Mouse (Mus musculus) left cerebral cortex, postnatal 14 days (tissue): ENCODE data around the gene Ankrd31. TPM values are rescaled to one million over a fixed set of nuclear protein-coding genes. Genes with fewer than 3 reads are reported as not detected.
"Not testable (repeated sequence)": the region's sequence is repeated elsewhere in the genome, so short reads cannot be mapped to it uniquely, and the experiment has no call there.

Experiments used
- DNase-seq, 2 experiments: peaks; one replicate each; pipeline ENCODE4 v3.0.0; 2021 to 2022; ENCODE audit warnings: low spot score in 2 of 2, mixed read lengths in 1 of 2
- intact Hi-C: fragments of 180-260 bp; cut with DNase I; formaldehyde crosslinking; loops from one replicate; pipeline ENCODE4 v1.15.1; 2025
- long read RNA-seq, 2 experiments: library from polyadenylated mRNA; stranded (forward); transcript quantifications; one replicate each; pipeline ENCODE4 v2.0.0; 2021
- total RNA-seq, 2 experiments: library from RNA; stranded (reverse); gene quantifications; 2 replicates each; pipeline ENCODE4 v1.2.3; 2021

Ankrd31 gene
- under 1 TPM; 0.38 to 0.46 TPM for total RNA-seq
- long read RNA-seq, experiment 1 = 0 reads
- long read RNA-seq, experiment 2 = 0 reads

- intact Hi-C loops = no loop called here
- no peak for DNase-seq
Measured at GRCm38 (mm10) chr13:96748109-96748845, at the start of gene Ankrd31. Ankrd31 (plus strand) TSS chr13:96748272.

- DNase-seq = no peak
- intact Hi-C loops = no loop called here
Measured at GRCm38 (mm10) chr13:96702567-96703278, 45.3 kb upstream of the Ankrd31 start.

DNA sequence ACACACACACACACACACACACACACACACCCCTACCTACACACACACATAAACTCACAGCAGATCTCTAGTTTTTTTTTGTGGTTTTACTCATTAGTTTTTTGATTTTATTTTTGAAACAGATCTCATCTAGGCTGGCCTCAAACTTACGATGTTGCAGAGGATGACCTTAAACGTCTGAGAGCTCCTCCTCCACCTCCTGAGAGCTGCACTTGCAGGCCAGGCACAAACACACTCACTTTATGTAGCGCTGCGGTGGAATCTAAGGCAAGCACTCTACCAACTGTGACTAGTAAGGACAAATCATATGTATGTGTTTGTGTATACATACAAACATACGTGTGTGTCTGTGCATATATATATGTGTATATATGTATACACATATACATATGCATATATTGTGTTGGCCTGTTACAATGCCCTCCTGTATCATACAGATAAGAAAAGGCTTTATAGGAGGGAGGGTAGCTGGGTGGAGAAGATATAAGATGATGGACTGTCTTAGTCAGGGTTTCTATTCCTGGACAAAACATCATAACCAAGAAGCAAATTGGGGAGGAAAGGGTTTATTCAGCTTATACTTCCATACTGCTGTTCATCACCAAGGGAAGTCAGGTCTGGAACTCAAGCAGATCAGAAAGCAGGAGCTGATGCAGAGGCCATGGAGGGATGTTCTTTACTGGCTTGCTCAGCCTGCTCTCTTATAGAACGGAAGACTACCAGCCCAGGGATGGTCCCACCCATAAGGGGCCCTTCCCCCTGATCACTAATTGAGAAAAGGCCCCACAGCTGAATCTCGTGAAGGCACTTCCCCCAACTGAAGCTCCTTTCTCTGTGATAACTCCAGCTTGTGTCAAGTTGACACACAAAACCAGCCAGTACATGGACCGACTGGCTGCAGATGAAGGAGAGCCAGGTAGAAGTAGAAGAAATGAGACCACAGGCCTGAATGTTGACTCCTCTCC lies 38.5 kb upstream of the Ankrd31 start:
- DNase-seq = no peak
- intact Hi-C loops = no loop called here

DNA sequence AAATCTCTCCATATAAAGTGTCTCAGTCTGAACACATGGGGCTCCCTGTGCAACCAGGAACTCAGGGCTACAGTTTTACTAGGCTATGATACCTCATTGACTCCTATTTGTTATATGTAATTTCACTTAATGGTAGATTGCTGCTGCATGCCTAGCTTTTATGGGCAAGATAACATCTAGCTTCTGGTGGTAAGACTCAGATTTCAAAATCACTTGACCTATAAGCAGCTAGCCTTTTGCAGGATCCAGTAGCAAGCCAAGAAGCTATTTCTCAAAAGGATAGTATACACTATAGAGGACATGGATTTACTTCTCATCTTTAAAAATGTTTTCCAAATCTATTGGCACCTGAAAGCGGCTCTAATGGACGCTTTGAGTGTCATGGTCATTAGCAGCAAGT lies 31.8 kb upstream of the Ankrd31 start:
- DNase-seq = no peak
- intact Hi-C loops = no loop called here

- intact Hi-C loops = no loop called here
- DNase-seq = no peak
Measured at GRCm38 (mm10) chr13:96717821-96718220, 30.3 kb upstream of the Ankrd31 start.

GRCm38 (mm10) chr13:96720003-96720402 lies 28.1 kb upstream of the Ankrd31 start:
- DNase-seq = no peak
- intact Hi-C loops = no loop called here

DNA sequence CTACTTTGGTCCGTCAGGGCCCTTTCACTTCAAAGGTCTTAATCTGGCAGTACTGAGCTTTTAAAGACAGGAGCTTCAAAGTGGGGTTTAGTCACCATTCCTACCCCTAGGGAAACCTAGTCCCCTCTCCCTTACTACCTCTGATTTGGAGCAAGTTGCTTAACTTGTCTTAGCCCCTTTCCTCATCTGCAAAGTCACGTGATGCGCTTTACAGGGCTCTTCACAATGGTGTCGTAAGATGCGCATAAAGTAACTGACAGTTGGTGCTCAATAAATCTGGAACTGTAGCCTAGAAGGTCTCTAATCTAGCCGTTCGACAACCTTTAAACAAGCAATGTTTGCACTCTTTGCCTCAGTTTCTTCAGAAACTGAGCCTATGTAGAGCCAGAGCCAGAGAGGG lies 19.8 kb upstream of the Ankrd31 start:
- DNase-seq = no peak
- intact Hi-C loops = no loop called here

DNA sequence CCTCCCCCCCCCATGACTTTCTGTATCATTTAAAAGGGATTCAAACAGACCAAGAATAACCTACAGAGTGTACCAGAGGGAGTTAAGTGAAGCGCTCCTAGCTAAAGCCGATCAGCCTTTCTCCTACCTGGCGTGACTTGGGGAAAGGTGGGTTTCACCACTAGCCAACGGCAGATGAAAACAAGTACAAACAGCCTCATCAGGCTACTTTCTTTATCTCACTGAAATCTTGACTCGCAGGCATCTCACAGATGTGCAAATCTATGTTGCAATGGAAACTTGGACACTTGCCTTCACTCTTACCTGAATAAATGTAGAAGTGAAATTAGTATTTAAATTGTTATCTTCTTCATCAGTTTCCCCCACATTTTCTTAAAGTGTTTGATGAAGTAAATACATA lies 18.9 kb upstream of the Ankrd31 start:
- intact Hi-C loops = no loop called here
- no peak for DNase-seq

- intact Hi-C loops = no loop called here
- DNase-seq = no peak
Measured at GRCm38 (mm10) chr13:96730116-96730515, 18.0 kb upstream of the Ankrd31 start.

DNA sequence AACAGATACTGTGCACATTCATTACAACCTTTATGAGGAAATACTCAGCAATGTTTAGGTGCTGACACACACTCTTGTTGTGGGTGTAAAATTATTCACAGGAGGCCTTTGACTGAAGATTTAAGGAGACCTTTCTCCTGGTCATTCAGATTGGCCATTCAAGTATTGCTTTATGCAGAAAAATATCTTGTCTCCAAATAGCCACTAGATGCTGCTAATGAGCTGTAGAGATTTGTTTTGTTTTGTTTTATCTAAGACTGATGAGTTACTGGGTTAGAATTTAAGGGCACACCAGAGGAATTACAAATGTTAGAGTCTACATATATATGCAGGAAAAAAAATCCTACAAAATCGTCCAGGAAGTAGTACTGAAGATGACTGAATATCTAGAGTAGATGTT lies 12.9 kb upstream of the Ankrd31 start:
- DNase-seq = no peak
- intact Hi-C loops = loop anchor here (5.0 kb wide), 1 partner anchor 317 kb away; no protein-coding TSS in a partner anchor

DNA sequence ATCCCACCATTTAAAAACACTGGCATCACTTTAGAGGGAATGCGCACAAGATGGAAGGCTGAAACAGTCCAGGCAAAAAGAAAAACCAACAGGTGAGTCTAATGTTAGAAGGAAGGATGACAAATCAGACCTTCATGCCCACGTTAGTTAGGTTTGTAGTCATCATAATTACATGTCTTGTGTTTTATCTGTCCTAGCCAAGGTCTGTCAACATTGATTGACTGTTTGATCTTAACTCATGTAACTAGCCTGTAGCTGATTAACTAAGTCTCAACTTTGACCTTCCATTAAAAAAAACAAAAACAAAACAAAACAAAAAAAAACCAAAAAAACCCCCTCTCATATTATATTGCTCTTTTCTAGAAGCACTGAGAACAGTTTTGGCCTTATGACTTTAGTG lies 7.9 kb upstream of the Ankrd31 start:
- intact Hi-C loops = no loop called here
- no peak for DNase-seq

GRCm38 (mm10) chr13:96742871-96743270 lies 5.2 kb upstream of the Ankrd31 start:
- DNase-seq = no peak
- intact Hi-C loops = no loop called here

DNA sequence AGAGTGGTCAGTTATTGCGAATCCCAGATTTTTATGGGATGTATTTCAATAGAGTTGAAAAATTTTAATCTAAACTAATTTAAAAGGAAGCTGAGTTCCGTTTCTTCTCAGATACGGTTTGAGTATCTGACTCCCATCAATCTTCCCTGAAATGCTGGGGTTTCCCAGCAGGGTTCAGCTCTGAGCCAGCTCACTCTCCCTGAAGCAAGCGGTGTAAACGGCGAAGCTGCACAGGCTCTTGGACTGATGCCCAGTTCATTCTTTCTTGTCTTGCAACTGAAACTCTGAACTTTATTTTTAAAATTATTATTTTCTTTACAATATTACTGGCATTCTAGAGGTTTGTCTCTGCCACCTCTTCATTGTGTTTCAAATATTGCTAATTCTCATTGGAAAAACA lies 2.0 kb upstream of the Ankrd31 start:
- intact Hi-C loops = no loop called here
- no peak for DNase-seq

DNA sequence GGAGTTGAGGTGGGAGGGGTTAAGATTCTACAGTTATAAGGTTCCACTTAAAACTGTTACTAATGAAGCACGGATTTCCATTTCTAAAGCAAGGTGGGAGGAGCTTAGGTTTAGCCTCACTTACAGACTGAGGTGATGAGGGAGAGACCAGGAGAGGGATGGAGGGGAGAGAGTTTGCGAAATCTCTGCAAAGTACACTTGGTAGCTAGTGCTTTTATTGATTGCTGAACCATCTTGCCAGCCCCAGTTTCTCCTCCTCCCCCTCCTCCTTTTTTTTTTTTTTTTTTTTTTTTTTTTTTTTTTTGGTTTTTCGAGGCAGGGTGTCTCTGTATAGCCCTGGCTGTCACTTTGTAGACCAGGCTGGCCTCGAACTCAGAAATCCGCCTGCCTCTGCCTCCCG lies 1.8 kb downstream of the Ankrd31 start:
- intact Hi-C loops = no loop called here
- DNase-seq = no peak

DNA sequence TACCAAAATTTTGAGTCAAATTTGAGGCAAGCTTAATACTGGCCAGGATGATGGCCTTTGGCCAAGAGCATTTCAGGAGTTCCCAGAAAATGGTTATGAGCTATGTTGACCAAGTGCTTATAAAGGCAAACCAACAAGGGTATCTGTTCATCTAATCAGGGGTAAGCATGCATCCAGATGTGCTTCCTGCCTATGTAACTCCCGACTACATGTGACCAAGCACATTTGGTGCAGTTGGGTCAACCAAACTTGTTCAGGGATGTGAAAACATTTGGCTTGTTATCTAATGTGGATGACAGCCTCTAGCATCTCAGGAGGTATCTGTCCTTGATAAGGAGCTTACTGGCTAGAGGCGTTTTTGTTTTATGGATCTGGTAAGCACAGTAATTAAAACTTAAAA lies 12.8 kb downstream of the Ankrd31 start:
- DNase-seq = no peak
- intact Hi-C loops = no loop called here

- DNase-seq, intact Hi-C loops: not testable (repeated sequence)
Measured at GRCm38 (mm10) chr13:96786071-96786470, 38.0 kb downstream of the Ankrd31 start.

- intact Hi-C loops = no loop called here
- DNase-seq = no peak
Measured at GRCm38 (mm10) chr13:96793451-96793850, 45.4 kb downstream of the Ankrd31 start.

- intact Hi-C loops = no loop called here
- DNase-seq = no peak
Measured at GRCm38 (mm10) chr13:96795301-96795700, 47.2 kb downstream of the Ankrd31 start.

- intact Hi-C loops = no loop called here
- peak; percentile 17 to 52 for DNase-seq
Measured at GRCm38 (mm10) chr13:96797500-96797899, 49.4 kb downstream of the Ankrd31 start.

- intact Hi-C loops = loop anchor here (10.0 kb wide), 3 partner anchors 75 to 205 kb away; partner anchors contain the start of gene Gcnt4
- DNase-seq = no peak
Measured at GRCm38 (mm10) chr13:96849752-96850151, 101.7 kb downstream of the Ankrd31 start.
